Mouse (Mus musculus) liver, adult 2 months (tissue): ENCODE results near the gene Gpx5. TPM values are rescaled to one million over a fixed set of nuclear protein-coding genes. Genes with fewer than 3 reads are reported as not detected.

Experiments
- DNase-seq: peaks from one replicate; pipeline ENCODE4 v3.0.0-alpha.2; 2011; ENCODE audit warnings: low read depth, low spot score; ENCODE audit errors: extremely low read depth
- H3K27ac ChIP-seq: fragments of 200-500 bp; replicated peaks from 2 replicates; pipeline ENCODE4 v1.5.1; 2012; ENCODE audit warnings: low read depth, mild to moderate bottlenecking, control low read depth, inconsistent platforms, low read length; ENCODE audit not compliant: insufficient read depth
- H3K27me3 ChIP-seq: fragments of 200-500 bp; 2 replicates; pipeline ENCODE4 v1.6.1; 2012; ENCODE audit warnings: mild to moderate bottlenecking, moderate library complexity, low read length, inconsistent platforms; ENCODE audit not compliant: control insufficient read depth, insufficient read depth
- H3K36me3 ChIP-seq: fragments of 200-500 bp; 2 replicates; pipeline ENCODE4 v1.6.1; 2012; ENCODE audit warnings: low read length, inconsistent platforms; ENCODE audit not compliant: control insufficient read depth, insufficient read depth
- H3K4me1 ChIP-seq: fragments of 200-500 bp; 2 replicates; pipeline ENCODE4 v1.6.1; 2011; ENCODE audit warnings: low read length; ENCODE audit not compliant: control insufficient read depth, insufficient read depth
- H3K4me3 ChIP-seq: fragments of 200-500 bp; 2 replicates; pipeline ENCODE4 v1.5.1; 2011; ENCODE audit warnings: low read depth, mild to moderate bottlenecking, control low read depth, low read length, moderate library complexity; ENCODE audit not compliant: insufficient read depth
- H3K79me2 ChIP-seq: fragments of 200-500 bp; 2 replicates; pipeline ENCODE4 v1.6.1; 2012; ENCODE audit warnings: inconsistent platforms, mild to moderate bottlenecking, low read length, moderate library complexity; ENCODE audit not compliant: control insufficient read depth, insufficient read depth
- H3K9ac ChIP-seq: fragments of 200-500 bp; 2 replicates; pipeline ENCODE4 v1.6.1; 2012; ENCODE audit warnings: low read depth, mild to moderate bottlenecking, control low read depth, inconsistent platforms, low read length
- CTCF ChIP-seq: fragments of 200-500 bp; IDR thresholded peaks from 2 replicates; pipeline ENCODE4 v1.5.1; 2011; ENCODE audit warnings: low read depth, low read length, control low read depth
- POLR2A ChIP-seq: fragments of 200-500 bp; IDR thresholded peaks from 2 replicates; pipeline ENCODE4 v1.6.1; 2011; ENCODE audit warnings: low read length, control low read depth; ENCODE audit not compliant: insufficient read depth; ENCODE audit errors: extremely low read depth
- WGBS: fragments of 180-500 bp; shearing (Covaris S2); methylation state at CpG from one replicate; pipeline ENCODE4 v1.1.7; 2018; 5-methylcytosine and 5-hydroxymethylcytosine counted together
- polyA plus RNA-seq: library from polyadenylated mRNA; depleted of rRNA; stranded (reverse); fragments of >200 nt; gene quantifications from 2 replicates; pipeline ENCODE4 v1.2.3, GENCODE M21; 2012
- total RNA-seq: library from RNA; depleted of rRNA; stranded (reverse); fragments of >200 nt; gene quantifications from 2 replicates; pipeline ENCODE4 v1.2.3, GENCODE M21; 2014

The Gpx5 gene
- total and polyA plus RNA-seq, 2 experiments = not detected

DNA sequence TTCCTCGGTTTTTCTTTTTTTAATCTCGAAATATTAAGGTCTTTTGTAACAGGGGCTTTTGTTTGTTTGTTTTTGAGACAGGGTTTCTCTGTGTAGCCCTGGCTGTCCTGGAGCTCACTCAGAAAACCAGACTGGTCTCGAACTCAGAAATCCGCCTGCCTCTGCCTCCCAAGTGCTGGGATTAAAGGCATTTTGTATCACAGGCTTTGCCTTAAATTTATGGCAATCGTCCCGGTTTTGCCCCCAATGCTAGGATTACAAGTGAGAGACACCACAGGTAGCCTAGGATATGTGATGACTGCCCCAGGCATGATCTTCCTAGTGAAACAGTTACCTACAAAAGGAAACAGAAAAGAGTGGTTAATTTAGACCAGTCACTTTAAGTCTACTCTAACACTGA, 34.0 kb downstream of the Gpx5 start:
- 40% methylated on average over 6 of the region's 6 CpGs for WGBS
- Histone ChIP-seq H3K4me3 (no peak overlapping the region), H3K79me2 (no peaks in the 10 kb centered on the region), H3K4me1 (peaks cover 3% of the 10 kb centered on the region; the same call in 1 of the 2 replicates), H3K27me3 (no peaks in the 10 kb centered on the region; the same call in 1 of the 2 replicates), H3K9ac (no peak overlapping the region), H3K27ac (no peak overlapping the region), H3K36me3 (no peaks in the 10 kb centered on the region)
- TF ChIP-seq POLR2A = no peak
- TF ChIP-seq CTCF = no peak
- DNase-seq = no peak

DNA sequence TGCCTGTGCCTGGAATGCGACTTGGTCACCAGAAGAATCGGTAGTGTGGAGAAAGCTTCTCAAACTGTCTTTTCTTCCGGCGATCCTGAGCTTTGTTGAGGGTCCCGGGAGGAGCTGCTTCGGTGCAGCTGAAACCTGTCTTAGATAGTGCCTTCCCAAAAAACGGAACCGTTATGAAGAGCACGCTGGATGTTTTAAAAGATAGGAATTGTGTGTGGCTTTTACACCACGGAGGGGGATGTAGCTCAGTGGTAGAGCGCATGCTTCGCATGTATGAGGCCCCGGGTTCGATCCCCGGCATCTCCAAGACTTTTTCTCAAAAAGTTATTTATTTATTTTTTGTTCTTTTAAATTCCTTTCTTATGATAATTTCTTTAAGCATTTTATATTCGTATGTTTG, 38.5 kb downstream of the Gpx5 start:
- H3K4me3 ChIP-seq = no peak overlapping the region
- H3K27ac ChIP-seq = no peak overlapping the region
- DNase-seq = no peak
- H3K36me3 ChIP-seq = no peaks in the 10 kb centered on the region
- 8% methylated on average over 16 of the region's 16 CpGs for WGBS
- no peak overlapping the region for H3K9ac ChIP-seq
- H3K79me2 ChIP-seq = no peaks in the 10 kb centered on the region
- H3K27me3 ChIP-seq = no peaks in the 10 kb centered on the region; the same call in 1 of the 2 replicates
- TF ChIP-seq CTCF = no peak
- TF ChIP-seq POLR2A = no peak
- H3K4me1 ChIP-seq = no peaks in the 10 kb centered on the region; the same call in 1 of the 2 replicates

DNA sequence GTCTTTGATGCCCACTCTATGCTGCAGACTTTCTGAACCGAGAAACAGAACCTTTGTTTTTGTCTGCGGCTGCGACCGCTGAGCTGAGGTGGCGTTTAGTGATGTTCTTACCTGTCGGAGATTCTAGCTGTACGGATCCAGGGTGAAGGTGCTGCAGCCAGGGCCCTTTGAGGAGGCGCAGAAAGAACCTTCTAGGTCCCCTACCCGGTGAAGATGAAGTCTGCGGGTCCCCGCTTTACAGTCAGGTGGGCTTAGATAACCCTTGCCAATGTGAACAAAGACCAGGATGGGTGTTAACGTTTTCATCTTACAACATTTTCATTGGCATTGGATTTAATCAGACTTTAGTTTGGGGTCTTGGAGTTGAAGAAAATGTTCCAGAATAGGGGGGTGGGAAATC, 39.0 kb downstream of the Gpx5 start:
- WGBS = 24% methylated on average over 12 of the region's 12 CpGs

DNA sequence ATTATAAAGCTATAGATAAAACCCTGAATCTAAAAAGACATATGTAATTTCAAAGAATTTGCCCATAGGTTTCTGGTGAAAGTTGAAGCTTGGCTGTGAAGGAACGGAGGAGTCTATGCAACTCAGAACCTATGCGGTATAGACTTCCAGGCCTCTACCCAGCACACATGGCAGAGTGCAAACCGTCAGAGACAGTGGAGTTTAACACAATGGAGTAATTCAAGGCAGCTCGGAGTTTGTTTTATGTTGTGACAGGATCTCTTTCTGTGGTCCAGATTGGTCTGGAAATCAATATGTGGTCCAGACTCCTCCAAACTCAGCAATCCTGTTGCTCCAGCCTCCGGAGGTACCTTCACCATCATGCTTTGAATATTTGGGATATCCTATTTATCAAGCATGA, 39.5 kb downstream of the Gpx5 start:
- Histone ChIP-seq H3K4me3 (no peak overlapping the region), H3K4me1 (no peaks in the 10 kb centered on the region), H3K36me3 (no peaks in the 10 kb centered on the region), H3K27ac (no peak overlapping the region), H3K79me2 (no peaks in the 10 kb centered on the region), H3K9ac (no peak overlapping the region), H3K27me3 (no peaks in the 10 kb centered on the region)
- TF ChIP-seq CTCF (no peak), POLR2A (no peak)
- no peak for DNase-seq
- 70% methylated on average over 5 of the region's 5 CpGs for WGBS

More for the DNA sequence above, 39.0 kb downstream of the Gpx5 start:
- Histone ChIP-seq H3K4me1 (no peaks in the 10 kb centered on the region), H3K27me3 (no peaks in the 10 kb centered on the region), H3K4me3 (no peak overlapping the region), H3K36me3 (no peaks in the 10 kb centered on the region), H3K27ac (no peak overlapping the region), H3K9ac (no peak overlapping the region), H3K79me2 (no peaks in the 10 kb centered on the region)
- TF ChIP-seq CTCF = no peak
- no peak for TF ChIP-seq POLR2A
- DNase-seq = no peak

DNA sequence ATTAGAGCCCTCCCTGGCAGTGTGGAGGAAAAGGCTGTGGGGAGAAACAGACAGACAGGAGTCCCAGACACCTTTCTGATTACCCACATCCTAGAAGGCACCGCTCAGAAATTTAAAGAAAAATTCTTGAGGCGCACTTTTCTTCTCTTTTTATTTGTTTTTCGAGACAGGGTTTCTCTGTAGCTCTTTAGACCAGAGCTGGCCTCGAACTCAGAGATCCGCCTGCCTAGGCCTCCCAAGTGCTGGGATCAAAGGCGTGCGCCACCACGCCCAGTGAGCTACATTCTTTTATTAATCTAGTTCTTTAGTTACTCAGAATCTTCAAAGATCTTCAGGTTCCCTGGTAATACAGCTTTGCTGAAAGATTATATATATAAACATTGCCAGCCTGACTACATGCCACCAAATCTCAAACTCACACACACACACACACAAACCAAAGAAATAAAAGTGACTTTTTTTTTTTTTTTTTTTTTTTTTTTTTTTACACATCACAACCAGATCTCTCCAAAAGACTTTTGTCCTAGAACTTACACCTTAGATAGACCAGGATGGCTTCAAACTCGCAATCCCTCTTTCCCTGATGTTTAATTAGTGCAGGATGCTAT, 42.4 kb downstream of the Gpx5 start:
- WGBS = 75% methylated on average over 9 of the region's 9 CpGs
- Histone ChIP-seq H3K27ac (no peak overlapping the region), H3K9ac (no peak overlapping the region), H3K4me1 (no peaks in the 10 kb centered on the region), H3K79me2 (no peaks in the 10 kb centered on the region), H3K4me3 (no peak overlapping the region), H3K36me3 (no peaks in the 10 kb centered on the region), H3K27me3 (no peaks in the 10 kb centered on the region)
- TF ChIP-seq POLR2A = no peak
- TF ChIP-seq CTCF = no peak
- no peak for DNase-seq

DNA sequence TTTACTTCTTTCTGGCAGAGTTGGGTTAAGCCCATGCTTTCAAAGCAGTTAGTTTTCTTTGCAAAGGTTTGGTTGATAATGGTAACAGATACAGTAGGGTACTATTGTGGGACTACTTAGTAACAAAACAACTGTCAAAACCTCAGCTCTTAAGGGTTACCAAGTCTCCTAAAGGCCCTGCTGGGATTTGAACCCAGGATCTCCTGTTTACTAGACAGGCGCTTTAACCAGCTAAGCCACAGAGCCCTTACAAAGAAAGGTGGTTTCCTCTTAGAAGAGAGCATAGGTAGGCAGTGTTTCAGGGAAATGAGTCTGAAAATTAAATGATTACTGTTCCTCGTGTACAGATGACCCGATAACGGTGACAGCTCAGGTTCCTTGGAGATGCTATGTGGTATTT, 43.5 kb downstream of the Gpx5 start:
- no peaks in the 10 kb centered on the region for H3K36me3 ChIP-seq
- TF ChIP-seq CTCF (no peak), POLR2A (no peak)
- H3K9ac ChIP-seq = no peak overlapping the region
- H3K4me1 ChIP-seq = no peaks in the 10 kb centered on the region
- no peaks in the 10 kb centered on the region for H3K79me2 ChIP-seq
- WGBS = 58% methylated on average over 4 of the region's 4 CpGs
- no peaks in the 10 kb centered on the region for H3K27me3 ChIP-seq
- DNase-seq = no peak
- no peak overlapping the region for H3K27ac ChIP-seq
- no peak overlapping the region for H3K4me3 ChIP-seq
